Mouse (Mus musculus) embryonic facial prominence, embryonic 13.5 days (tissue): Measurements from ENCODE around the gene Ankzf1. TPM values are rescaled to one million over a fixed set of nuclear protein-coding genes. Genes with fewer than 3 reads are reported as not detected.

Experiments used
- ATAC-seq: fragments of 200-750 bp; cut with Nextera tagmentation; 2 replicates; pipeline ENCODE4 v1.8.0; 2017; ENCODE audit warnings: low read depth; ENCODE audit not compliant: insufficient number of reproducible peaks, insufficient read depth, low FRiP score, low TSS enrichment
- H3K27ac ChIP-seq: fragments of 300-500 bp; sonication (generic); 2 replicates; pipeline ENCODE4 v1.5.1; 2015; ENCODE audit warnings: moderate library complexity, mild to moderate bottlenecking, inconsistent platforms
- H3K27me3 ChIP-seq: fragments of 300-500 bp; sonication (generic); 2 replicates; pipeline ENCODE4 v1.6.1; 2015; ENCODE audit warnings: mild to moderate bottlenecking, inconsistent platforms
- H3K36me3 ChIP-seq: fragments of 300-500 bp; sonication (generic); 2 replicates; pipeline ENCODE4 v1.6.1; 2015; ENCODE audit warnings: mild to moderate bottlenecking, inconsistent platforms
- H3K4me1 ChIP-seq: fragments of 300-500 bp; sonication (generic); 2 replicates; pipeline ENCODE4 v1.6.1; 2015; ENCODE audit warnings: inconsistent platforms
- H3K4me2 ChIP-seq: fragments of 300-500 bp; sonication (generic); 2 replicates; pipeline ENCODE4 v1.6.1; 2015; ENCODE audit warnings: moderate library complexity, mild to moderate bottlenecking, inconsistent platforms
- H3K4me3 ChIP-seq: fragments of 300-500 bp; sonication (generic); 2 replicates; pipeline ENCODE4 v1.5.1; 2015; ENCODE audit warnings: mild to moderate bottlenecking, inconsistent platforms
- H3K9ac ChIP-seq: fragments of 300-500 bp; sonication (generic); 2 replicates; pipeline ENCODE4 v1.6.1; 2015; ENCODE audit warnings: mild to moderate bottlenecking, inconsistent platforms
- H3K9me3 ChIP-seq: fragments of 300-500 bp; sonication (generic); 2 replicates; pipeline ENCODE4 v1.6.1; 2016; ENCODE audit warnings: inconsistent platforms
- WGBS: fragments of 180-500 bp; shearing (Covaris S2); methylation state at CpG from one replicate; pipeline ENCODE4 v1.1.7; 2015; ENCODE audit warnings: mixed read lengths; 5-methylcytosine and 5-hydroxymethylcytosine counted together
- polyA plus RNA-seq: library from polyadenylated mRNA; unstranded; fragments of >200 nt; fragmentation: Nextera tagmentation; extraction: Ambion mirVana; gene quantifications from 2 replicates; pipeline ENCODE4 v1.2.1, GENCODE M21; 2015

Gene Ankzf1
- polyA plus RNA-seq, 1 experiment from 2014 or later: 27.1 TPM

- Histone ChIP-seq H3K27ac (peak within 1 kb of the TSS; percentile 91), H3K27me3 (no peaks in the 10 kb centered on the region), H3K9me3 (no peaks in the 10 kb centered on the region), H3K36me3 (peaks cover 37% of the 10 kb centered on the region), H3K4me2 (peak within 1 kb of the TSS; percentile 79), H3K4me3 (peak within 1 kb of the TSS; percentile 72), H3K4me1 (peaks cover 13% of the 10 kb centered on the region), H3K9ac (peak within 1 kb of the TSS; percentile 74)
- WGBS: under 1% methylated on average over 59 of the region's 59 CpGs
- peak; percentile 99 for ATAC-seq
Measured at GRCm38 (mm10) chr1:75168472-75169464, 23.2 kb upstream of the Ankzf1 start, which contains the start of gene Zfand2b. Gene Zfand2b (plus strand): TSS chr1:75168646.

- H3K27ac ChIP-seq: no peak overlapping the region
- H3K9me3 ChIP-seq: no peaks in the 10 kb centered on the region
- H3K4me2 ChIP-seq: peak overlapping the region; percentile 100
- 9% methylated on average over 23 of the region's 23 CpGs for WGBS
- peaks cover 21% of the 10 kb centered on the region for H3K4me1 ChIP-seq
- peak overlapping the region; percentile 65 for H3K4me3 ChIP-seq
- H3K27me3 ChIP-seq: no peaks in the 10 kb centered on the region
- H3K36me3 ChIP-seq: peaks cover 65% of the 10 kb centered on the region
- ATAC-seq: peak; percentile 17; the same call in 1 of the 2 replicates
- H3K9ac ChIP-seq: peak overlapping the region; percentile 76
Measured at GRCm38 (mm10) chr1:75179334-75180104, 12.4 kb upstream of the Ankzf1 start.

- Histone ChIP-seq H3K4me3 (peak within 1 kb of the TSS; percentile 65), H3K4me1 (peaks cover 21% of the 10 kb centered on the region), H3K9me3 (no peaks in the 10 kb centered on the region), H3K36me3 (peaks cover 66% of the 10 kb centered on the region), H3K27me3 (no peaks in the 10 kb centered on the region), H3K9ac (peak within 1 kb of the TSS; percentile 76), H3K27ac (no peak within 1 kb of the TSS), H3K4me2 (peak within 1 kb of the TSS; percentile 100)
- WGBS: under 1% methylated on average over 31 of the region's 31 CpGs
- peak; percentile 87 for ATAC-seq
Measured at GRCm38 (mm10) chr1:75180105-75180590, 11.8 kb upstream of the Ankzf1 start, which contains the start of gene Abcb6. Gene Abcb6 (minus strand): TSS chr1:75180392.

GRCm38 (mm10) chr1:75180741-75181140, 11.2 kb upstream of the Ankzf1 start:
- WGBS: 36% methylated on average over 7 of the region's 7 CpGs
- Histone ChIP-seq H3K27ac (no peak overlapping the region), H3K4me2 (peak overlapping the region; percentile 100), H3K9ac (0 out of 2 replicates have a peak overlapping the region, but pooled peaks have one; percentile 32), H3K4me3 (peak overlapping the region; percentile 65), H3K27me3 (no peaks in the 10 kb centered on the region), H3K9me3 (no peaks in the 10 kb centered on the region), H3K36me3 (peaks cover 66% of the 10 kb centered on the region), H3K4me1 (peaks cover 21% of the 10 kb centered on the region)
- ATAC-seq: no peak

- H3K36me3 ChIP-seq: peaks cover 66% of the 10 kb centered on the region
- 85% methylated on average over 4 of the region's 4 CpGs for WGBS
- H3K4me2 ChIP-seq: no peak overlapping the region
- no peaks in the 10 kb centered on the region for H3K27me3 ChIP-seq
- H3K27ac ChIP-seq: no peak overlapping the region
- peaks cover 21% of the 10 kb centered on the region for H3K4me1 ChIP-seq
- ATAC-seq: no peak
- H3K9ac ChIP-seq: no peak overlapping the region
- H3K4me3 ChIP-seq: no peak overlapping the region
- H3K9me3 ChIP-seq: no peaks in the 10 kb centered on the region
Measured at GRCm38 (mm10) chr1:75181377-75181870, 10.5 kb upstream of the Ankzf1 start.

GRCm38 (mm10) chr1:75182160-75182559, 9.8 kb upstream of the Ankzf1 start:
- no peak overlapping the region for H3K27ac ChIP-seq
- ATAC-seq: no peak
- H3K27me3 ChIP-seq: no peaks in the 10 kb centered on the region
- no peak overlapping the region for H3K4me2 ChIP-seq
- H3K4me3 ChIP-seq: no peak overlapping the region
- peaks cover 21% of the 10 kb centered on the region for H3K4me1 ChIP-seq
- peaks cover 67% of the 10 kb centered on the region for H3K36me3 ChIP-seq
- H3K9me3 ChIP-seq: no peaks in the 10 kb centered on the region
- no peak overlapping the region for H3K9ac ChIP-seq
- 57% methylated on average over 4 of the region's 4 CpGs for WGBS

GRCm38 (mm10) chr1:75185495-75185894, 6.5 kb upstream of the Ankzf1 start:
- ATAC-seq: no peak
- Histone ChIP-seq H3K27ac (no peak overlapping the region), H3K9me3 (no peaks in the 10 kb centered on the region), H3K4me1 (peaks cover 9% of the 10 kb centered on the region), H3K4me3 (no peak overlapping the region), H3K9ac (0 out of 2 replicates have a peak overlapping the region, but pooled peaks have one; percentile 16), H3K27me3 (no peaks in the 10 kb centered on the region), H3K4me2 (no peak overlapping the region), H3K36me3 (peaks cover 76% of the 10 kb centered on the region)
- 94% methylated on average over 11 of the region's 11 CpGs for WGBS

GRCm38 (mm10) chr1:75187126-75187525, 4.8 kb upstream of the Ankzf1 start:
- no peak for ATAC-seq
- H3K36me3 ChIP-seq: peaks cover 68% of the 10 kb centered on the region

GRCm38 (mm10) chr1:75187914-75188483, 4.0 kb upstream of the Ankzf1 start:
- peaks cover 15% of the 10 kb centered on the region for H3K4me1 ChIP-seq
- H3K9ac ChIP-seq: no peak overlapping the region
- no peaks in the 10 kb centered on the region for H3K27me3 ChIP-seq
- H3K36me3 ChIP-seq: peaks cover 59% of the 10 kb centered on the region
- H3K4me3 ChIP-seq: no peak overlapping the region
- H3K27ac ChIP-seq: no peak overlapping the region
- no peak overlapping the region for H3K4me2 ChIP-seq
- no peak for ATAC-seq
- no peaks in the 10 kb centered on the region for H3K9me3 ChIP-seq
- WGBS: 82% methylated on average over 2 of the region's 2 CpGs

More at GRCm38 (mm10) chr1:75187126-75187525, 4.8 kb upstream of the Ankzf1 start:
- Histone ChIP-seq H3K4me3 (no peak overlapping the region), H3K4me2 (no peak overlapping the region), H3K27me3 (no peaks in the 10 kb centered on the region), H3K9ac (no peak overlapping the region), H3K27ac (no peak overlapping the region), H3K9me3 (no peaks in the 10 kb centered on the region), H3K4me1 (peaks cover 14% of the 10 kb centered on the region)

- peak overlapping the region; percentile 80 for H3K4me3 ChIP-seq
Measured at GRCm38 (mm10) chr1:75190577-75190976, 1.4 kb upstream of the Ankzf1 start.

GRCm38 (mm10) chr1:75191258-75191621, 711 bp upstream of the Ankzf1 start:
- Histone ChIP-seq H3K9me3 (no peaks in the 10 kb centered on the region), H3K4me3 (peak overlapping the region; percentile 80), H3K27me3 (no peaks in the 10 kb centered on the region), H3K36me3 (peaks cover 43% of the 10 kb centered on the region), H3K4me2 (peak overlapping the region; percentile 90), H3K27ac (peak overlapping the region; percentile 86), H3K9ac (peak overlapping the region; percentile 92), H3K4me1 (peaks cover 21% of the 10 kb centered on the region)
- WGBS: 44% methylated on average over 5 of the region's 5 CpGs
- ATAC-seq: no peak; the same call in 1 of the 2 replicates

More at GRCm38 (mm10) chr1:75190577-75190976, 1.4 kb upstream of the Ankzf1 start:
- Histone ChIP-seq H3K9me3 (no peaks in the 10 kb centered on the region), H3K36me3 (peaks cover 43% of the 10 kb centered on the region), H3K27me3 (no peaks in the 10 kb centered on the region), H3K4me2 (peak overlapping the region; percentile 90), H3K27ac (no peak overlapping the region), H3K9ac (peak overlapping the region; percentile 92; the same call in 1 of the 2 replicates), H3K4me1 (peaks cover 21% of the 10 kb centered on the region)
- no peak for ATAC-seq
- WGBS: 75% methylated on average over 2 of the region's 2 CpGs
